Mouse (Mus musculus) embryonic stem cell, embryonic (primary cell): ENCODE results near the gene Gfod1.

Experiments
- CTCF ChIA-PET, 4 experiments: fragments of 300-600 bp in 2 of 4; fragments of 350-600 bp in 2 of 4; sonication (Branson Sonifier 250); formaldehyde crosslinking; loops; one replicate each; lab custom pipeline; 2022; ENCODE audit warnings: inconsistent platforms in 2 of 4; lab: Charles Lee
- POLR2A ChIA-PET, 4 experiments: fragments of 300-600 bp in 2 of 4; fragments of 350-600 bp in 2 of 4; sonication (Branson Sonifier 250); formaldehyde crosslinking; loops; one replicate each; lab custom pipeline; 2022; ENCODE audit warnings: antibody characterized with exemption in 4 of 4, inconsistent platforms in 1 of 4; lab: Charles Lee

The Gfod1 gene

DNA sequence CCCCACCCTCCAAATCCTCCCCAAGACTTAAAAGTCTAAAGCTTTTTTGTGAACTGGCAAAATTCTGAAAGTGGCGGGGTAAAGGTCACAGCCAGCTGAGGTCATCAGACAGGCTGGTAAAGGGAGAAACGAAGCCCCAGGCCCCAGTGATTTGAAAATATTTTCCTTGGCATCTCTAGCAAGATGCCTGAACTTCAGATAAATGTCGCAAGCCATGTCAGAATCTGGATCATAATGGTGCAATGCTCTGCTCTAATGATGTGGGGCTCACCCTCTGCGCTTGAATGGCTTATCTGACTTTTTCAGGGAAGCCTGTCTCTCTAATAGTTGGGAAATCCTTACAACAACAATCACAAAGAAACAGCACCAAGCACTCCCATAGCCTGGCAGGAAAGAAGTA is 70.6 kb downstream of the Gfod1 start:
- ChIA-PET POLR2A (interaction anchor here in 1 of 4 experiments (1.1 kb wide), 1 partner anchor 12 kb away, joined by 3 read pairs; no protein-coding TSS in a partner anchor), CTCF (interaction anchor here in 3 of 4 experiments (0.6 to 2.1 kb wide), 4 partner anchors 8 to 34 kb away, joined by 3 to 8 read pairs (median 5); no protein-coding TSS in a partner anchor)

DNA sequence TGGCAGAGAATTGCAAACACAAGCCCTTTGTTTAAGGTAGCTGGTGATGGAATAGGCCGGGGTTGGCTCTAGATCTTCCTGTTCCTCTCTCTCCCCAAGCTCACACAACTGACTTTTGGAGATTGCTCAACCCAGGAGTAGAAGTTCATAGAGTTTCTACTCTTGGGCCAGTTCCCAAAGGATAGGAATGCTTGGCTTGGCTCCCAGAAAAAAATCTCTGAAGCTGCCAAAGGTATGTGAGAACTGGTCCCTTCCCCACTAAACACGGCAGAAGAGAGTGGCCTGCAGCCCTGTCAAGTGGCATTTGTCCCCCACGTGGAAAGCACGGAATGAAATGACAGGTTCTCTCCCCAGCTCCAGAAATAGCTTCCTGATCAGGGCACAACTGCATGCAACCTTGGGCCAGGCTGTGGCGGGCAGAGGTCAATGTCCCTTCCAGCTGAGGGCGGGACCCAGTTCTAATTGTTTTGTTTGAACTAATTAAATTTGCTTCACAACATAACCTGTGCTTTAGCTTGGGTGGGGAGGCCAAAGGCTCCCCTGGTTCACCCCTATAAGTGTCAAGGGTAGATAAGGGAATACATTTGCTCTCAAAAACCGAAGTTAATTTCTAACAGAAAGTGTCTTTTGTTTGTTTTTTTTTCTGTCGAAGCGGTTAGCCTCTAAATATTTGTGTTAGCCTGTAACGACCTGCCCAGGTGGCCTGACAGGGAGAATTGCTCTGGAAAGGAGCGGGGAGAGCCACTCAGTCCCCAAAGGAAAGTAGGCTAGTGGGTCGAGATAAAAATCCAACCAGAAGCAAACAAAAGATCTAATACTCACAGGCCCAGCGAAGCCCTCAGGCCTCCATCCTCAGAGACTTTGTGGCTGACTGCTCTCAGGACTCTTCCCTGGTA is 71.8 kb downstream of the Gfod1 start:
- ChIA-PET CTCF (interaction anchor here in 3 of 4 experiments (0.6 to 2.1 kb wide), 7 partner anchors 25 to 100 kb away, joined by 3 to 8 read pairs (median 4); no protein-coding TSS in a partner anchor), POLR2A (interaction anchor here (0.5 to 1.9 kb wide), 8 partner anchors 11 to 247 kb away, joined by 3 to 10 read pairs (median 4); no protein-coding TSS in a partner anchor)

GRCm38 (mm10) chr13:43230842-43231241 is 73.1 kb downstream of the Gfod1 start:
- ChIA-PET CTCF (interaction anchor here in 3 of 4 experiments (0.6 to 1.4 kb wide), 5 partner anchors 30 to 102 kb away, joined by 3 read pairs; no protein-coding TSS in a partner anchor), POLR2A (no interaction called here)

- ChIA-PET POLR2A (interaction anchor here in 1 of 4 experiments (0.6 kb wide), 1 partner anchor 168 kb away, joined by 3 read pairs; no protein-coding TSS in a partner anchor), CTCF (interaction anchor here in 3 of 4 experiments (0.6 to 1.2 kb wide), 4 partner anchors 29 to 89 kb away, joined by 3 read pairs; no protein-coding TSS in a partner anchor)
Observed at GRCm38 (mm10) chr13:43230238-43230637, 73.7 kb downstream of the Gfod1 start.

GRCm38 (mm10) chr13:43229767-43230166 is 74.2 kb downstream of the Gfod1 start:
- CTCF ChIA-PET, result interaction anchor here in 1 of 4 experiments (0.6 to 1.0 kb wide), 2 partner anchors 29 to 30 kb away, joined by 3 read pairs; no protein-coding TSS in a partner anchor
- POLR2A ChIA-PET, result interaction anchor here in 1 of 4 experiments (0.6 kb wide), 1 partner anchor 169 kb away, joined by 3 read pairs; no protein-coding TSS in a partner anchor

- POLR2A ChIA-PET, result interaction anchor here in 1 of 4 experiments (0.7 to 1.3 kb wide), 2 partner anchors 10 to 16 kb away, joined by 3 read pairs; no protein-coding TSS in a partner anchor
- CTCF ChIA-PET, result no interaction called here
Observed at GRCm38 (mm10) chr13:43228141-43228540, 75.8 kb downstream of the Gfod1 start.

DNA sequence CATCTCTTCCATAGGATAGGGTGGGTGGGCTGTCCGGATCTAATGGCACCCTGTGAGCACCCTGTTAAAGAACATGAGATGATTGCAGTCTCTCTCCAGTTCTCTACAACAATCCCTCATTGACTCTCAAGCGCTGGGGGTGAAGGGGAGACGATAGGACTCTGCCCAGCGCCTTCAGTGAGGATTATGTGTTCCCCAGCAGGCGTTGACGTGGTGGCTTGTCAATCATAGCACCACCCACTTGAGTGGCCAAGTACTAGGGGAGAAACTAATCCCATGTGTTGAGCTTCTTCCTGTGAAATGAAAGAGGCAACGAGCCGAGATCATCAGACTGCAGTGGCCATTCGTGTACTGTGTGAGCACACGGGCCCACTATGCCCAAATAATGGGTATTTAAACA is 77.9 kb downstream of the Gfod1 start:
- ChIA-PET CTCF (interaction anchor here (0.5 to 4.7 kb wide), 12 partner anchors 10 to 54 kb away, joined by 3 to 66 read pairs (median 9); partner anchors contain the start of gene Tbc1d7 (in 1 of the 4)), POLR2A (interaction anchor here (0.6 to 2.2 kb wide), 6 partner anchors 10 to 810 kb away, joined by 3 to 9 read pairs (median 6); no protein-coding TSS in a partner anchor)

- ChIA-PET POLR2A (interaction anchor here in 3 of 4 experiments (0.7 to 2.2 kb wide), 10 partner anchors 9 to 174 kb away, joined by 3 to 9 read pairs (median 4); no protein-coding TSS in a partner anchor), CTCF (interaction anchor here (0.5 to 4.7 kb wide), 43 partner anchors 8 to 520 kb away, joined by 3 to 66 read pairs (median 4); partner anchors contain the start of gene Tbc1d7 (in 1 of the 4))
Observed at GRCm38 (mm10) chr13:43225161-43225560, 78.8 kb downstream of the Gfod1 start.

DNA sequence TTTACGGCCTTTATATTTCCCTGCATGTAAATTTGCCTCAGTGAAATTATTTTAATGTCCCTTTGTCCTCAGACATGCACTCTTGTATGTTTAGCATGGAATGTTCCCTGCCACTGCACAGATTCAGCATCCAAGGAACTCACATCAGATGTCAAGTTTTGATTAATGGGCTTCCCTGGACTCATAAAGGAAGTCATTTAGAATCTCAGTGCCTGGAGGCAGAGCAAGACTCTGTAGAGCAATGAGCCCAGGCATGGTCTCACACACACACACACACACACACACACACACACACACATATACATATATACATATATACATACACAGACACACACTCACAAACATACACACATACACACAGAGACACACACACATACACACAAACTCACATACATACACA is 81.9 kb downstream of the Gfod1 start:
- ChIA-PET POLR2A (interaction anchor here in 1 of 4 experiments (0.8 kb wide), 1 partner anchor 28 kb away, joined by 7 read pairs; no protein-coding TSS in a partner anchor), CTCF (interaction anchor here in 1 of 4 experiments (1.1 kb wide), 1 partner anchor 39 kb away, joined by 3 read pairs; no protein-coding TSS in a partner anchor)

DNA sequence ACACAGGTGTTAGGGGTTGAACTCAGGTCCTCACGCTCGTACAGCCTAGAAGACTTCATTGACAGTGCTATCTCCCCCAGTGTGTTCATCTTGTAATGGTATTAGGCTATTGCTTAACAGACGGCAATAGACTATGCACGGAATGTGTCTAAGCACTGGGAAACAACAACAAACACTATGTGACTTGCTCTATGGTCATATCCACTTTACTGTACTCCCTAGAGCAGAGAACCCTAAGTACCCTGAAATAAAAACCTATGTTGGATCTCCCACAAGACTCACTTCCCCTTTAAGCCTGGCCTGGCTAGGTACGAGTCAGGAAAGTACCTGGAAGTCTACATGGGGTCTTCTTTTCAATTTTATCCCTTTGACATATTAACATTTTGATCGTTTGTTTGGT is 82.7 kb downstream of the Gfod1 start:
- ChIA-PET POLR2A (interaction anchor here in 1 of 4 experiments (0.8 kb wide), 1 partner anchor 27 kb away, joined by 7 read pairs; no protein-coding TSS in a partner anchor), CTCF (interaction anchor here in 1 of 4 experiments (1.3 kb wide), 1 partner anchor 19 kb away, joined by 4 read pairs; no protein-coding TSS in a partner anchor)

DNA sequence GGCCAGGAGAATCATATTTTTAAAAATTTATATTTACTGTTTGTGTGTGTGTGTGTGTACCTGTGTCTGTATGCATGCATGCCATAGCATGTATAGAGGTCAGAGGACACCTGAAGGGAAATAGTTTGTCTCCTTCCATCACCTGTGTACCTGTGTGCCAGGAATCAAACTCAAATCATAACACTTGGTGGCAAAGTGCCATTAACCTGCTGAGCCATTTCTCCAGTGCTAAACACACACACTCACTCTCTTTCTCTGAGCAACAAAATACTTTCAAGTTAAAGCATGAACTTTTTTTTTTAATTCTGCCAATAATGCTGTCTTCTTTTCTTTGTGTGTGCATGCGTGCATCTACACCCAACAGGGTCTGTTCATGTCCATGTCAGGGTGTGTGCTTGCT is 83.3 kb downstream of the Gfod1 start:
- POLR2A ChIA-PET, result no interaction called here
- CTCF ChIA-PET, result interaction anchor here in 1 of 4 experiments (1.1 to 1.3 kb wide), 2 partner anchors 20 to 24 kb away, joined by 3 to 4 read pairs; no protein-coding TSS in a partner anchor

GRCm38 (mm10) chr13:43218764-43219163 is 85.2 kb downstream of the Gfod1 start:
- POLR2A ChIA-PET, result interaction anchor here in 2 of 4 experiments (0.6 to 1.5 kb wide), 2 partner anchors 10 to 15 kb away, joined by 5 read pairs; no protein-coding TSS in a partner anchor
- CTCF ChIA-PET, result interaction anchor here (0.6 to 2.2 kb wide), 5 partner anchors 10 to 33 kb away, joined by 3 to 15 read pairs (median 4); no protein-coding TSS in a partner anchor

GRCm38 (mm10) chr13:43218284-43218683 is 85.7 kb downstream of the Gfod1 start:
- POLR2A ChIA-PET, result interaction anchor here in 1 of 4 experiments (1.6 kb wide), 1 partner anchor 33 kb away, joined by 3 read pairs; no protein-coding TSS in a partner anchor
- CTCF ChIA-PET, result interaction anchor here (0.6 to 2.2 kb wide), 5 partner anchors 10 to 34 kb away, joined by 3 to 15 read pairs (median 4); no protein-coding TSS in a partner anchor

GRCm38 (mm10) chr13:43217686-43218085 is 86.3 kb downstream of the Gfod1 start:
- ChIA-PET POLR2A (interaction anchor here in 1 of 4 experiments (1.2 to 2.3 kb wide), 4 partner anchors 14 to 33 kb away, joined by 3 to 5 read pairs (median 4); no protein-coding TSS in a partner anchor), CTCF (interaction anchor here in 3 of 4 experiments (1.1 to 2.5 kb wide), 4 partner anchors 7 to 18 kb away, joined by 4 to 15 read pairs (median 8); no protein-coding TSS in a partner anchor)

- ChIA-PET CTCF (interaction anchor here in 3 of 4 experiments (1.0 to 2.5 kb wide), 4 partner anchors 8 to 17 kb away, joined by 3 to 15 read pairs (median 8); no protein-coding TSS in a partner anchor), POLR2A (interaction anchor here in 2 of 4 experiments (0.6 to 2.3 kb wide), 10 partner anchors 8 to 34 kb away, joined by 3 to 15 read pairs (median 5); no protein-coding TSS in a partner anchor)
Observed at GRCm38 (mm10) chr13:43217059-43217458, 86.9 kb downstream of the Gfod1 start.

GRCm38 (mm10) chr13:43215994-43216706 is 87.8 kb downstream of the Gfod1 start:
- ChIA-PET POLR2A (interaction anchor here (0.6 to 2.3 kb wide), 39 partner anchors 8 to 399 kb away, joined by 3 to 16 read pairs (median 5); partner anchors contain the start of genes Nol7 (in 1 of the 4), Rnf182 (in 1 of the 4) and Tbc1d7 (in 1 of the 4)), CTCF (interaction anchor here (0.9 to 2.5 kb wide), 14 partner anchors 8 to 315 kb away, joined by 3 to 38 read pairs (median 4); no protein-coding TSS in a partner anchor)
